Mouse (Mus musculus) testis, adult 2 months (tissue): ENCODE results near the gene Sgpp2.

Experiments
- CTCF ChIP-seq: fragments of 200-500 bp; IDR thresholded peaks from 2 replicates; pipeline ENCODE4 v1.5.1; 2012; ENCODE audit warnings: low read depth, mild to moderate bottlenecking, inconsistent platforms, low read length, moderate library complexity; ENCODE audit not compliant: control insufficient read depth, insufficient read depth, insufficient replicate concordance
- POLR2A ChIP-seq: fragments of 200-500 bp; IDR thresholded peaks from 2 replicates; pipeline ENCODE4 v1.6.1; 2012; ENCODE audit warnings: low read depth, mild to moderate bottlenecking, inconsistent platforms, low read length, moderate library complexity; ENCODE audit not compliant: control insufficient read depth

DNA sequence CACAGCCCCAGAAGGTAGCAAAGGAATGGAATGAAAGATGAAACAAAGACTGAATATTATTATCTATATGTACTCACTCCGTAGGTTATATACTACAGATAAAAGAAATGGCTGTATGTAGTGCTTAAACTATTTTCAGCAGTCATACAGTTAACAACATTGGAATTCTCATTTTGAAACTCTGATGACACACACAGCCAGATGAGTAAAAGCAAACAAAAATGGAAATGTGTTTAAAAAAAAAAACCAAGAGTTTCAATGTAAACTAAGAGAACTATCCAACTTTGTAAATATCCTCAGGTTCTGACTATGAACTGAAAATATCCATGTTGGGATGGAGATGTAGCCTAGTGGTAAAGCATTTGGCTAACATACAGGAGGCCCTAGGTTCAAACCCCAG is 126.3 kb downstream of the Sgpp2 start:
- TF ChIP-seq POLR2A (no peak), CTCF (no peak)
